Mouse (Mus musculus) E14TG2a.4 (cell line): Measurements from ENCODE around the gene Simc1.

Experiments used
- H3K27me3 ChIP-seq: 2 replicates; pipeline ENCODE4 v1.6.1; 2014; ENCODE audit warnings: low read length, control low read depth; ENCODE audit not compliant: insufficient read depth
- H3K36me3 ChIP-seq: 2 replicates; pipeline ENCODE4 v1.6.1; 2014; ENCODE audit warnings: low read length, control low read depth; ENCODE audit not compliant: insufficient read depth
- H3K4me1 ChIP-seq: replicated peaks from 2 replicates; pipeline ENCODE4 v1.6.1; 2014; ENCODE audit warnings: low read depth, low read length, control low read depth
- H3K4me3 ChIP-seq: replicated peaks from 2 replicates; pipeline ENCODE4 v1.5.1; 2014; ENCODE audit warnings: mild to moderate bottlenecking, low read length
- H3K9me3 ChIP-seq: 2 replicates; pipeline ENCODE4 v1.6.1; 2014; ENCODE audit warnings: low read length, control low read depth
- CTCF ChIP-seq: conservative IDR thresholded peaks from 2 replicates; pipeline ENCODE4 v1.5.1; 2014; ENCODE audit warnings: low read length
- NANOG ChIP-seq: IDR thresholded peaks from 2 replicates; pipeline ENCODE4 v1.6.1; 2014; ENCODE audit warnings: borderline replicate concordance, low read length, mixed read lengths
- POU5F1 ChIP-seq: IDR thresholded peaks from 2 replicates; pipeline ENCODE4 v1.6.1; 2014; ENCODE audit warnings: low read length, borderline replicate concordance

Simc1 gene

DNA sequence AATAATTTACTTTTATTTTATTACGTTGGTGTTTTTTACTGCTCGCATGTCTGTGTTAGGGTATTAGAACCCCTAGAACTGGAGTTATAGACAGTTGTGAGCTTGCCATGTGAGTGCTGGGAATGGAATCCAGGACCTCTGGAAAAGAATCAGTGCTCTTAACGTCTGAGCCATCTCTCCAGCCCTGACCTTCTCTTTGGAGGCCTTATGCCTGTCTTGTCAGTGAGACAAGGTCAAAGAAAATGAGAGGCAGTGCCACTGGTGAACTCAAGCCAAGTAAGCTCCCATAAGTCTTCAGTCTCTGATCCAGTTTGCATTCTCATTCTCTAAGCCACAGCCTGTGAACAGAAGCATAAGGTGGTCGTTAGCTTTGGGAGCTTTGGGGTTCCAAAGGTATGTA lies 67.2 kb downstream of the Simc1 start:
- peaks cover 64% of the 10 kb centered on the region for H3K4me1 ChIP-seq
- H3K4me3 ChIP-seq: no peak overlapping the region
- H3K9me3 ChIP-seq: no peaks in the 10 kb centered on the region
- H3K27me3 ChIP-seq: peaks cover 8% of the 10 kb centered on the region
- TF ChIP-seq CTCF: no peak
- TF ChIP-seq POU5F1: no peak
- TF ChIP-seq NANOG: no peak
- H3K36me3 ChIP-seq: no peaks in the 10 kb centered on the region

DNA sequence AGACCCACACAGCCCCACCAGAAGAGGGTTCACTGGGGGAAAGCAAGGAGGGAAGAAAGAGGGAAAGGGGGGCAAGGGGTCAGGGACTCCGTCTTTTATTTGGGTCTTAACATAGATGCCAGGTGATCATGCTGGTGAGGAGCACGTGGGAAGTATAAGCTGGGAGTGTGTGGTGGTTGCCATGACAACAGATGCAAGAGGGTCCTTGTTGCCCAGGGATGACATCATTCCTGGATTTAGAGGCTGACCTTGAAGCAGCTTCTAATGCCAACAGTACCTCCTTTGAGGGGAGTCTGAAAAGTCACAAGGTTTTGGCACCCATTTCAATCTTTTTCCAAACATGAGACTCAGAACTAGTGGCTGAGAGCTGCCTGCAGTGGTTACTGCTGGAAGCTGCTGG lies 68.1 kb downstream of the Simc1 start:
- no peak for TF ChIP-seq CTCF
- TF ChIP-seq NANOG: no peak
- no peak for TF ChIP-seq POU5F1
- peaks cover 64% of the 10 kb centered on the region for H3K4me1 ChIP-seq
- H3K9me3 ChIP-seq: no peaks in the 10 kb centered on the region
- H3K4me3 ChIP-seq: no peak overlapping the region
- peaks cover 8% of the 10 kb centered on the region for H3K36me3 ChIP-seq
- H3K27me3 ChIP-seq: peaks cover 18% of the 10 kb centered on the region

DNA sequence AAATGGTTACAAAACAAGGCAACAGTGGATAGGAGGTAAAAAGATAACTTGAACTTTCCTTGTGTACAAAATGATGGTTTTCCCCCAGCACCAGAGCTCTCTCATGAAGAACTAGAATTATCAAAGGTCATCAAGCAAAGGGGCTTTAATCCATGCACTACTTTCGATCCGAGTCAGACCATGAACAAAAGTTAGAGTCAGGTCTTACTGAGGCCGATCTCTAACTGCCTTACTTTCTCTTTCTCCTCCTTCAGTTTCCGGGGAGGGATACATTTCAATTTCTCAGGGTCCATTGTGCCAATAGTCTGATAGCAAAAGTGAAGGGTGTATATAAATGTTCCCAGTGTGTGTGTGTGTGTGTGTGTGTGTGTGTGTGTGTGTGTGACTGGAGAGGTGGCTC lies 69.0 kb downstream of the Simc1 start:
- Histone ChIP-seq H3K36me3 (peaks cover 18% of the 10 kb centered on the region), H3K4me3 (no peak overlapping the region), H3K4me1 (peaks cover 65% of the 10 kb centered on the region), H3K27me3 (peaks cover 20% of the 10 kb centered on the region), H3K9me3 (no peaks in the 10 kb centered on the region)
- TF ChIP-seq CTCF (no peak), NANOG (no peak), POU5F1 (no peak)

DNA sequence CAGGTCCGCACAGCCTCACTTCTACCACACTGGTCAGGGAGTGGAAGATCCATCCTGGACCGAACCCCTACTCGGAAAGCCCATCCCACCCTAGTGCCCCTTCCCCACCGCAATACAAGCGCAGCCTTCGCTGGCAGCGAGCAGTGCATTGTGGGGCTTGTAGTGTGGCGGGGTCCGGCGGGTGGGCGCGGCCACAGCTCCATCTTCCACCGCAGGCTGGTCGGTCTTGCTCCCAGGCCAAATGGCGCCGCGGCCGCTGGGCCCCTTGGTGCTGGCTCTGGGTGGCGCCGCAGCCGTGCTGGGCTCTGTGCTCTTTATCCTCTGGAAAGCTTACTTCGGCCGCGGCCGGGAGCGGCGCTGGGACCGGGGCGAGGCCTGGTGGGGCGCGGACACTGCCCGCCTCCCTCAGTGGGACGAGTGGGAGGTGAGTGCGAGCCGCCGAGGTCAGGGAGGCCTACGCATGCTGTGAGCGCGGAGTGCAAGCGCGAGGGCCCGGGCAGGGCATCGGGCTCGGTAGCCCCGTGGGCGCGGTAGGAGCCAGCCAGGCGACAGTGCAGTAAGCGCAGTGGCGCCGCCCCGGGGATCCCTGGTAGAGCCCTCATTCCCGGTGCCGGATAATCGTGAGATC lies 71.4 kb downstream of the Simc1 start, which contains the start of gene Arl10:
TSS of gene Arl10 (plus strand) at position 162 of the 628 bp plus-strand sequence.
- no peak for TF ChIP-seq CTCF
- no peak for TF ChIP-seq NANOG
- no peak for TF ChIP-seq POU5F1
- Histone ChIP-seq H3K9me3 (no peaks in the 10 kb centered on the region), H3K4me1 (peaks cover 59% of the 10 kb centered on the region), H3K4me3 (peak within 1 kb of the TSS; percentile 97), H3K36me3 (peaks cover 37% of the 10 kb centered on the region), H3K27me3 (peaks cover 20% of the 10 kb centered on the region)

DNA sequence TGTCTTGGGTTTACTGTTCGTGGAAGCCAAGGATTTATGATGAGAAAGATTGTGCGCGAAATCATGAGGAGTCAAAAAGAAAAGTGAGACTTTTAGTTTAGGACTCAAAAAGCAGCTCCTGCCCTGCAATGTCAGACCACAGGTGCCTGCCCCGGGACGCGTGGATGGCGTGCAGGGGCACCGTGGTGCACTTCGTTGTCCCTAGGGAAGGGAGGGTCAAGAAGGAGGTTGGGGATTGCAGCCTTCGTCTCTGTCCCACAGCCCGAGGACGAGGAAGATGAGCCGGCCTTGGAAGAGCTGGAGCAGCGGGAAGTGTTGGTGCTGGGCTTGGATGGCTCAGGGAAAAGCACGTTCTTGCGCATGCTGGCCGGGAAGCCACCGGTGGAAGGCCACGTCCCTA lies 71.9 kb downstream of the Simc1 start:
- Histone ChIP-seq H3K4me1 (peaks cover 60% of the 10 kb centered on the region), H3K9me3 (no peaks in the 10 kb centered on the region), H3K4me3 (peak overlapping the region; percentile 97), H3K36me3 (peaks cover 43% of the 10 kb centered on the region), H3K27me3 (peaks cover 20% of the 10 kb centered on the region)
- TF ChIP-seq POU5F1: no peak
- no peak for TF ChIP-seq NANOG
- TF ChIP-seq CTCF: no peak

DNA sequence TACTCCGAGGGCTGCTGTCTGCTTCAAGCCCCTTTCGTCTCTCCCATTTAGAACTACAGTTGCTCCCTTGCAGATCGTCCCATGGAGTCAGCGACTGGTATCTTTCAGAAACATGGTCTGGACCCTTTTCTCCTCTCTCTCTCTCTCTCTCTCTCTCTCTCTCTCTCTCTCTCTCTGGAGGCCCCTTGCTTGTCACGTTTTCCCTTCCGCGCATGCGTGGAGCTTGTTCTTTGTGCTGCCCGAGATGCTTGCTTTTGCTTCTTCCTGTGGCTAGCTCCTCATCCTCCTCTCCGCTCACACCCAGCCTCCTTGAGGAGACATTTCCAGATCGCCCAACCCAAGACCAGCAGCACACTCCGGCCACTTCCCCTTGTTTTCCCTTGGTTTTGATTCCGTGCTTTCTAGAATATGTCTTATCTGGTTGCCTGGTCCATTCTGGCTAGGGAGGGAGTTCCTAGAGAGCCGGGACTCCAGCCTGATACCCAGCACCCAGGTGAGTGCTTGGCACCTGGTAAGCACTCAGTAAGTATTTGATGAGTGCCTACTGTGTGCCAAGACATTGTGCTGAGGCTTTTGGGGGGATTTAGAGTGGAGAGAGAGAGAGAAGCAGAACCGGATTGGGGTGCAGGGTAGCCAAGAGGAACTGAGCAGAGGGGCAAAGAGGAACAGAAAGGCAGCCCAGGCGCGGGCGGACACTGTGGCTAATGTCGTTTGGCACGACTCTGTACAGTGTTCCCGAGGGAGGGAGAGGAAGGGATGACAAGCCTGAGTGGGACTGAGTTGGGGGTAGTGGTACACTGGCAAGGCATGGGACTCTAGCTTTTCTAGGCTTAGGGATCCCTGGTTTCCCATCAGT lies 74.3 kb downstream of the Simc1 start:
- TF ChIP-seq NANOG (no peak), CTCF (no peak), POU5F1 (no peak)
- Histone ChIP-seq H3K36me3 (peaks cover 67% of the 10 kb centered on the region), H3K4me3 (peak overlapping the region; percentile 58), H3K27me3 (peaks cover 20% of the 10 kb centered on the region), H3K9me3 (no peaks in the 10 kb centered on the region), H3K4me1 (peaks cover 72% of the 10 kb centered on the region)

DNA sequence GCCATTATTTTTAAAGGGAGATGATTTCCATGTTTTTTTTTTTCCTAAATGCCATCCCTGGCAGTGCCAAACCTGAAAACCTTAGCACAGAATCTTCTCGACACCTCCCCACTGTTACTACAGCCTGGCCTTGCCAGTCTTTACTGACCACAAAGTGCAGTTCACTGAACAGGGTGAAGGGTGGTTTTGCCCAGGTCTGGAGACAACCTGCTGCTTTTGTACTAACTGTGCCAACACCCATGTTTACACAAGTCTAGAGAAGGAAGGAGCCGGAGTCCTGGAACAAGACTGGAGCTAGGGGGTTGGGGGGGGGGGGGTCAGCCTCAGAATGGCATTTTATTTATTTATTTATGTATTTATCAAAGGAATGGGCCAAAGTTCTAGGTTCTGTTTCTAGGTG lies 77.8 kb downstream of the Simc1 start:
- Histone ChIP-seq H3K9me3 (no peaks in the 10 kb centered on the region), H3K4me1 (peaks cover 63% of the 10 kb centered on the region), H3K4me3 (no peak overlapping the region), H3K36me3 (peaks cover 96% of the 10 kb centered on the region), H3K27me3 (peaks cover 5% of the 10 kb centered on the region; the same call in 1 of the 2 replicates)
- TF ChIP-seq NANOG: no peak
- no peak for TF ChIP-seq CTCF
- TF ChIP-seq POU5F1: no peak

DNA sequence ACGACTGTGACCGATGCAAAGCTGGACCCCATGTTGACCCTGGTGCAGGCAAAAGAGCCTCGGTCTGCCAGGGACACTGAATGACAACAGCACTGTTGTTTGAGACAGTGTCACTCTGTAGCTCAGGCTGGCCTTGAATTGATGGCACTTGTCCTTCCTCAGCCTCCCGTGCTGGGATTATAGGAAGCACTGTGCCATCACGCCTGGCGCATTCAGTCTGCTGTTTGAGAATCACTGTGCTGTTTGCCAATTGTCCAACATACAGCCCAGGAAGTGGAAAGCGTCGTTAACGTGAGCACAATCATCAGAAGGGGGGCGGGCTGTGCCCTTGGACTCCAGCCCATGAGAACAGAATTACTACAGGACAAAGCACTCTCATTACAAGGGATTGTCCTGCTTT lies 78.5 kb downstream of the Simc1 start:
- H3K27me3 ChIP-seq: no peaks in the 10 kb centered on the region
- H3K9me3 ChIP-seq: no peaks in the 10 kb centered on the region
- no peak for TF ChIP-seq POU5F1
- TF ChIP-seq NANOG: no peak
- no peak for TF ChIP-seq CTCF
- peaks cover 56% of the 10 kb centered on the region for H3K4me1 ChIP-seq
- no peak overlapping the region for H3K4me3 ChIP-seq
- H3K36me3 ChIP-seq: peaks cover 96% of the 10 kb centered on the region
